Mouse (Mus musculus): ENCODE results near the gene Mknk2. TPM values are rescaled to one million over a fixed set of nuclear protein-coding genes. Genes with fewer than 3 reads are reported as not detected.

Gene Mknk2
- polyA plus RNA-seq (2012; fragmentation: generic; extraction: Trizol), result 100 to 1,000 TPM in 1 of 2 experiments, 10 to 100 TPM in 1; 50.6 to 131 TPM

DNA sequence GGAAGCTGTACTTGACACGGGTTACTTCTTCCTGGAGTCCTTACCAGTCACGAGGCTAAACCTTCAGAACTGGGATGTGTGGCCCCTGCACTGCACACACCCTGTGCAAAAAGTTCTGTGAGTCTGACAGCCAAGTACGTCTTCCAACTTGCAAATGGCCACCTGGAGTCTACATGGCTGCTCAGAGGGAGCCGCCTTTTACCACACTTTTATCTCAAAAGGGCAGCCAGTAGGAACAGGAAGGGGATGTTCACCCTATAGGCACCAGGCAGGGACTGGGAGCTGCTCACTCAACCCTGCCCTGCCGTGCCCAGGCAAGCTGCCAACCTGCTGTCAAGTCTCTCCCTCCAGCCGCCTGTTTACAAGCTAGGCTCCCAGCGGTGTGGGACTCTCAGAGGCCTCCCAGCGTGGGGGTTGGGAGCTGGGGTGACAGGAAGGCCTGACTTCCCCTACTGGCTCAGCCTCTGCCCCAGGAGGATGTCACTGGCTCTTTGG lies at the start of gene Mknk2:
TSS of gene Mknk2 (minus strand) at position 171 of the 495 bp plus-strand sequence.

DNA sequence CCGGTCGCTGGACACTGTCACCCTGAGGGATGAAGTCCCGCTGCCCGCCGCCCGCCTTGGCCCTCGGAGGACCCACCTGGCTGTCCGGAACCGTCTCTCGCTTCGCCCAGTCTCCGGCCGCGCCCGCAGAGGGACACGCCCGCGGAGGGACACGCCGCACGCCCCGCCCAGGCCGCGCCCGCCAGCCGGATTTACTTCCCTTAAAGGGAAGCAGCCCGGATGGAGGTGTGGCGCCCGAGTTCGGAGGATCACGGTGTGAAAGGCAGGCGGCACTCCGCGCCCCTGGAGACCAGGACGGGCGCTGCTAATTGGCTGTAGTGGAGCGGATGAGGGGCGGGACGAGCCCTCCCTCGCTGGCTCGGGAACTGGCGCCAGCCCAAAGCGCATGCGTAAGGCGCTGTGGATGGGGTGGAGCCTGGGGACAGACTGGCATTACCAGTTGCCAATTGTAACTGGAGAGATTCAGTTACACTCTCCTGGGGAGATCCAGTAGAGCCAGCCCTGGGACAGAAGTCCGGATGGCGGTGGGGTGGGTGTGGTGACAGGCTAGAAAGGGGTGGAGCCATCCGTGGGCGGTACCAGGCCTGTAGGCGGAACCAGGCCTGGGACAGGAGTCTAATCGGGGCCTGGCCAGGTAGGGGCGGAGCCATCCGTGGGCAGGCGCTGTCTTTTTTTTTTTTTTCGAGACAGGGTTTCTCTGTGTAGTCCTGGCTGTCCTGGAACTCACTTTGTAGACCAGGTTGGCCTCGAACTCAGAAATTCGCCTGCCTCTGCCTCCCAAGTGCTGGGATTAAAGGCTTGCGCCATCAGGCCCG lies 24.0 kb upstream of the Mknk2 start, which contains the start of the genes Mob3a and Izumo4:
TSS of gene Mob3a (minus strand) at position 257 of the 815 bp plus-strand sequence.
TSS of gene Izumo4 (plus strand) at position 464 of the 815 bp plus-strand sequence.

DNA sequence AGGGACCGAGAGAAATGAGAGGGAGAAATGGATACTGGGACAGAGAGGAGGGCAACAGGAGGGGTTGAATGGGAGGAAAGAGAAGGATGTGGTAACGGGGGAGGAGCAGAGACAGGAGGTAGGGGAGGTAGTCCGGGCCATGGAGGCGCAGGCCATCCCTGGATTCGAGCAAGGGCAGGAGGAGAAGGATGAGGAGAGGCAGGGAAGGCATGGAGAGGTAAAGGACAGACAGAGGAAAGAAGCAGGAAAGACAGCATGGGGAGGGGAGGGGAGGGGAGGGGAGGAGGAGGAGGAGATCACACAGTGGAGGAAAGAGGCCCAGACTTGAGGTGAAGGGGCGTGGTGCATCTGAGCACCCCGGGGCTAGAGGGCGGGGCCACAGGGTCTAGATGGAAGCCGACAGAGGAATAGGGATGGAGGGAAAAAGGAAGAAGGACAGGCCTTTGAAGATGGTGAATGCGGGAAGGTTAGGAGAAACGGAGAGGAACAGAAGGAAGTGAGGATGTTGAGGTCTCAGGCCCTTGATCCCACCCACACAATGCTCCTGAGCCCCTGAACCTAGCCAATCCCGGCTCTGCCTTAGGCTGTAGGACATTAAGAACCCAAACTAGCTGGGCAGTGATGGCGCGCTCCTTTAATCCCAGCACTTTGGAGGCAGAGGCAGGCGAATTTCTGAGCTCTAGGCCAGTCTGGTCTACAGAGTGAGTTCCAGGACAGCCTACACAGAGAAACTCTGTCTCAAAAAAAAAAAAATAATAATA lies 20.9 kb downstream of the Mknk2 start, which contains the start of gene Btbd2:
TSS of gene Btbd2 (minus strand) at position 209 of the 761 bp plus-strand sequence.

DNA sequence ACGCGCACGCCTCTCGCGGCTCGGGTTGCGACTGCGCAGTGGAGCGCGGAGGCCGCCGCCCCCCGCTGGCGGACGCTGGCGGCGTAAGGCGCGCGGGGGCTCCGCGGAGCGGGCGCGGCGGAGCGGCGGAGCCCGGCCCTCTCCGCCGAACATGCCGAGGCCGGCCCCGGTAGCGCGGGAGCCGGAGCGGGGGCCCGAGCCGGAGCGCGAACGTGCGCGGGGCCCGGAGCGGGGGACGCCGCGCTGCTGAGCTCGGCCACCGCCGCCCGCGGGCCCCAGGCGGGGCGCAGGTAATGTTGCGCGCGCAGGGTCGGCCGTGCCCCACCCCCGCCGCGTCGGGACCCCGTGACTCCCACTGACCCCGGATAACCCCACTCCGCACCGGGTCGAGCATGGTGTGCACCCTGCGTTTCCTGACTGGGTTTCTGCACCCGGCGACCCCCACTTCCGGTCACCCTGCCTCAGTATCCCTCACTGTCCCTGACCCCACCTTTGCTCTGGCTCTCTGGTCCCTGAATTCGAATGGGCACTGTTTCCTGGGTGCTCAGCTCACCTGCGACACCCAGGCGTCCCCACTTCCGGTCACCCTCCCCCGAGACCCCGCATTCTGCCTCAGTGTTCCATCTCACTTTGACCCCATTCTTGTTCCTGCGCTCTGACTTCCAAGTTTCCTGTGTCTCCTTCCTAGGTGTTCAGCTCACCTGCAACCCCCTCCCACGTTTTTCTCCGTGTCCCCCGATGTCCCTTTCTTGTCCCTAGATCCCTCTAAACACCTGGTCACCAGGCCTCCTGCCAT lies 55.1 kb downstream of the Mknk2 start, which contains the start of gene Csnk1g2:
TSS of gene Csnk1g2 (plus strand) at position 178 of the 796 bp plus-strand sequence.

Other genes with a start within 250 kb of the Mknk2 start
- 100 to 1,000 TPM in 1 of 2 experiments, 10 to 100 TPM in 1; 52.4 to 135 TPM for gene Tcf3, start 244.5 kb downstream of the Mknk2 start, polyA plus RNA-seq (2012; fragmentation: generic; extraction: Trizol)
- under 1 TPM; under 0.01 to 0.01 TPM for gene Onecut3, start 183.3 kb downstream of the Mknk2 start, polyA plus RNA-seq (2012; fragmentation: generic; extraction: Trizol)
- gene Atp8b3, start 139.0 kb downstream of the Mknk2 start, polyA plus RNA-seq (2012; fragmentation: generic; extraction: Trizol), result under 1 TPM; 0.29 to 0.77 TPM
- 10 to 100 TPM; 13.6 to 30.1 TPM for gene Rexo1, start 116.6 kb downstream of the Mknk2 start, polyA plus RNA-seq (2012; fragmentation: generic; extraction: Trizol)
- gene Klf16, start 100.8 kb downstream of the Mknk2 start, polyA plus RNA-seq (2012; fragmentation: generic; extraction: Trizol), result 10 to 100 TPM; 14.7 to 17.8 TPM
- 100 to 1,000 TPM; 189 to 208 TPM for gene Abhd17a, start 87.8 kb downstream of the Mknk2 start, polyA plus RNA-seq (2012; fragmentation: generic; extraction: Trizol)
- 100 to 1,000 TPM in 1 of 2 experiments, 10 to 100 TPM in 1; 96.1 to 132 TPM for gene Scamp4, start 75.2 kb downstream of the Mknk2 start, polyA plus RNA-seq (2012; fragmentation: generic; extraction: Trizol)
- 10 to 100 TPM; 10.3 to 12.6 TPM for gene Adat3, start 75.2 kb downstream of the Mknk2 start, polyA plus RNA-seq (2012; fragmentation: generic; extraction: Trizol)
- 1 to 10 TPM in 1 of 2 experiments, under 1 TPM in 1; 0.39 to 1.4 TPM for gene Gm49322, start 72.1 kb downstream of the Mknk2 start, polyA plus RNA-seq (2012; fragmentation: generic; extraction: Trizol)
- 100 to 1,000 TPM; 224 to 226 TPM for gene Csnk1g2, start 55.3 kb downstream of the Mknk2 start, polyA plus RNA-seq (2012; fragmentation: generic; extraction: Trizol)
- gene Btbd2, start 21.0 kb downstream of the Mknk2 start, polyA plus RNA-seq (2012; fragmentation: generic; extraction: Trizol), result 100 to 1,000 TPM in 1 of 2 experiments, 10 to 100 TPM in 1; 54.5 to 122 TPM
- 10 to 100 TPM; 19.8 to 24.3 TPM for gene Mob3a, start 23.9 kb upstream of the Mknk2 start, polyA plus RNA-seq (2012; fragmentation: generic; extraction: Trizol)
- gene Izumo4, start 24.1 kb upstream of the Mknk2 start, polyA plus RNA-seq (2012; fragmentation: generic; extraction: Trizol), result 10 to 100 TPM in 1 of 2 experiments, 1 to 10 TPM in 1; 2.2 to 31.4 TPM
- gene Ap3d1, start 64.2 kb upstream of the Mknk2 start, polyA plus RNA-seq (2012; fragmentation: generic; extraction: Trizol), result 10 to 100 TPM; 37.2 to 87.2 TPM
- 10 to 100 TPM in 1 of 2 experiments, 1 to 10 TPM in 1; 2.9 to 12.0 TPM for gene Dot1l, start 77.1 kb upstream of the Mknk2 start, polyA plus RNA-seq (2012; fragmentation: generic; extraction: Trizol)
- gene Sf3a2, start 120.1 kb upstream of the Mknk2 start, polyA plus RNA-seq (2012; fragmentation: generic; extraction: Trizol), result 100 to 1,000 TPM in 1 of 2 experiments, 10 to 100 TPM in 1; 97.6 to 167 TPM
- gene Plekhj1, start 120.5 kb upstream of the Mknk2 start, polyA plus RNA-seq (2012; fragmentation: generic; extraction: Trizol), result 10 to 100 TPM; 64.7 to 99.4 TPM
- gene Amh, start 127.1 kb upstream of the Mknk2 start, polyA plus RNA-seq (2012; fragmentation: generic; extraction: Trizol), result 1 to 10 TPM in 1 of 2 experiments, under 1 TPM in 1; 0.25 to 1.2 TPM
- under 1 TPM in 1 of 2 experiments, not detected in 1; 0.94 TPM for gene Jsrp1, start 135.4 kb upstream of the Mknk2 start, polyA plus RNA-seq (2012; fragmentation: generic; extraction: Trizol)
- 1,000 to 10,000 TPM; 1,765 to 2,268 TPM for gene Oaz1, start 148.5 kb upstream of the Mknk2 start, polyA plus RNA-seq (2012; fragmentation: generic; extraction: Trizol)
- gene Lingo3, start 165.9 kb upstream of the Mknk2 start, polyA plus RNA-seq (2012; fragmentation: generic; extraction: Trizol), result under 1 TPM; 0.01 to 0.07 TPM
- gene Lsm7, start 177.1 kb upstream of the Mknk2 start, polyA plus RNA-seq (2012; fragmentation: generic; extraction: Trizol), result 100 to 1,000 TPM; 321 to 392 TPM
- 10 to 100 TPM; 16.7 to 38.9 TPM for gene Sppl2b, start 177.2 kb upstream of the Mknk2 start, polyA plus RNA-seq (2012; fragmentation: generic; extraction: Trizol)
- under 1 TPM; 0.01 to 0.06 TPM for gene Tmprss9, start 193.7 kb upstream of the Mknk2 start, polyA plus RNA-seq (2012; fragmentation: generic; extraction: Trizol)
- 100 to 1,000 TPM; 226 to 741 TPM for gene Timm13, start 222.9 kb upstream of the Mknk2 start, polyA plus RNA-seq (2012; fragmentation: generic; extraction: Trizol)
- 10 to 100 TPM; 12.8 to 15.5 TPM for gene Lmnb2, start 240.1 kb upstream of the Mknk2 start, polyA plus RNA-seq (2012; fragmentation: generic; extraction: Trizol)